Mouse (Mus musculus) forebrain, embryonic 14.5 days (tissue): ENCODE measurements around the gene Letm1. TPM values are rescaled to one million over a fixed set of nuclear protein-coding genes. Genes with fewer than 3 reads are reported as not detected.
A peak's percentile ranks its signal among the peaks of the same experiment; 100 is the strongest.

Source experiments
- ATAC-seq: fragments of 200-750 bp; cut with Nextera tagmentation; 2 replicates; pipeline ENCODE4 v1.8.0; 2017; ENCODE audit warnings: mild to moderate bottlenecking, moderate library complexity
- DNase-seq: peaks from one replicate; pipeline ENCODE4 v3.0.0-alpha.2; 2015; ENCODE audit warnings: low spot score
- H3K27ac ChIP-seq: fragments of 300-500 bp; sonication (generic); 2 replicates; pipeline ENCODE4 v1.5.1; 2014; ENCODE audit warnings: low read depth, mild to moderate bottlenecking, control low read depth, low read length, moderate library complexity
- H3K27me3 ChIP-seq: fragments of 300-500 bp; sonication (generic); replicated peaks from 2 replicates; pipeline ENCODE4 v1.6.1; 2014; ENCODE audit warnings: low read length, control low read depth, mixed read lengths; ENCODE audit not compliant: control insufficient read depth, insufficient read depth
- H3K36me3 ChIP-seq: fragments of 300-500 bp; sonication (generic); 2 replicates; pipeline ENCODE4 v1.6.1; 2014; ENCODE audit warnings: low read length, control low read depth; ENCODE audit not compliant: control insufficient read depth, insufficient read depth
- H3K4me1 ChIP-seq: fragments of 300-500 bp; sonication (generic); 2 replicates; pipeline ENCODE4 v1.6.1; 2014; ENCODE audit warnings: antibody characterized with exemption, low read length, control low read depth; ENCODE audit not compliant: control insufficient read depth, insufficient read depth
- H3K4me2 ChIP-seq: fragments of 300-500 bp; sonication (generic); 2 replicates; pipeline ENCODE4 v1.6.1; 2014; ENCODE audit warnings: mild to moderate bottlenecking, control low read depth, low read length
- H3K4me3 ChIP-seq: fragments of 300-500 bp; sonication (generic); 2 replicates; pipeline ENCODE4 v1.5.1; 2014; ENCODE audit warnings: low read depth, low read length, control low read depth
- H3K9ac ChIP-seq: fragments of 300-500 bp; sonication (generic); 2 replicates; pipeline ENCODE4 v1.6.1; 2014; ENCODE audit warnings: mild to moderate bottlenecking, low read length, control low read depth, moderate library complexity
- H3K9me3 ChIP-seq: fragments of 300-500 bp; sonication (generic); replicated peaks from 2 replicates; pipeline ENCODE4 v1.6.1; 2016; ENCODE audit warnings: low read length, control low read depth, mixed read lengths; ENCODE audit not compliant: control insufficient read depth
- WGBS: fragments of 180-500 bp; shearing (Covaris S2); extraction: QIAGEN DNeasy Blood & Tissue Kit; methylation state at CpG from one replicate; pipeline ENCODE4 v1.1.7; 2014; 5-methylcytosine and 5-hydroxymethylcytosine counted together
- polyA plus RNA-seq: library from polyadenylated mRNA; unstranded; fragments of >200 nt; fragmentation: Nextera tagmentation; extraction: Ambion mirVana; gene quantifications from 2 replicates; pipeline ENCODE4 v1.2.1, GENCODE M21; 2014

Letm1 gene
- polyA plus RNA-seq, 1 experiment from 2014 or later, result 50.4 TPM

- Histone ChIP-seq H3K9me3 (no peaks in the 10 kb centered on the region), H3K4me1 (peaks cover 60% of the 10 kb centered on the region), H3K27ac (peak overlapping the region; percentile 45; the same call in 1 of the 2 replicates), H3K4me2 (no peak overlapping the region), H3K9ac (no peak overlapping the region), H3K4me3 (no peak overlapping the region), H3K27me3 (no peaks in the 10 kb centered on the region), H3K36me3 (no peaks in the 10 kb centered on the region)
- no peak for DNase-seq
- WGBS, result 34% methylated on average over 5 of the region's 5 CpGs
- no peak for ATAC-seq
These were observed 86.2 kb downstream of the Letm1 start for GRCm38 (mm10) chr5:33696430-33696829.

- Histone ChIP-seq H3K36me3 (no peaks in the 10 kb centered on the region), H3K4me3 (peak overlapping the region; percentile 43), H3K9me3 (no peaks in the 10 kb centered on the region), H3K4me2 (peak overlapping the region; percentile 83), H3K9ac (peak overlapping the region; percentile 65), H3K27me3 (no peaks in the 10 kb centered on the region), H3K27ac (peak overlapping the region; percentile 90), H3K4me1 (peaks cover 62% of the 10 kb centered on the region)
- ATAC-seq, result no peak; the same call in 1 of the 2 replicates
- DNase-seq, result no peak
- WGBS, result under 1% methylated on average over 22 of the region's 24 CpGs
These were observed 86.9 kb downstream of the Letm1 start for GRCm38 (mm10) chr5:33695718-33696121.

DNA sequence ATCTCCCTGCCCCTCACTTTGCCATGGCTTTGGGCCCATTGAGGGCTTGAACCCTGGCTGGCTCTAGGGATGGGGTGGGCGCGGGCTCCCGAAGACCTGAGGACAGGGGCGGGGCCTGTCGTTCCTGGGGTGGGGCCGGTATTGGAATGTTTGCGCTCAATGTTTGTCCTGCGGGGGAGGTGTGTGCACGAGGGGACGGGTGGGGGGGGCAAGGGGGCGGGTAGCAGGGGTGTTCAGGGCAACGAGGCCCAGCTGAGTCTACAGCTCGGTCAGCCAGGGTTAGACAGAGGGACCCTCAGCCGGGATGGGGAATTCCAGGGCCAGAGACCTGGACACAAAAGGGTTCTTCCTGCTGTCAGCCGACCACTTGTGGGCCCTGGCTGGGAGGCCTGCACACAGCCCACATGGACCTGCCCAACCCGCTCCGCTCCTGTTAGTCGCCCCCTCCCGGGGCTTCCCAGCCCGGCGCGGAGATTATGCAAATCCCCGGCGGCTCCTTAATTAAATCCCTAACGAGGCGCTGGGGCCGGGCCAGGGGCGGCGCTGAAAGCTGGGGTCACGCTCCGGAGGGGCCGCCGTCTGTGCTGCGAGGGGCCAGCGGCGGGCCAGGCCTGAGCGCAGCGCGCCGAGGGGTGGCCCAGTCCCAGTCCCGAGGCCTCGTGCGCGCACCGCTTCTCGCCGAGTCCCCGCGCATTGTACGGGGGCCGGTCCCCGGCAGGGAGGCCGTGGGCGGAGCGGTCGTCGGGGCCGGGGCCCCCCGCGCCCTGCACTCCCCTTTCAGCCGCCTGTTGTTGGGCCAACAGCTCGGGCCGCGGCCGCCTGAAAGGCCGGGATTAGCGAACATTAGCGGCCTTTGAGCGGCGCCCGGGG is 87.5 kb downstream of the Letm1 start:
- no peaks in the 10 kb centered on the region for H3K9me3 ChIP-seq
- peak; percentile 81 for ATAC-seq
- H3K4me1 ChIP-seq, result peaks cover 62% of the 10 kb centered on the region
- DNase-seq, result peak; percentile 91
- peak overlapping the region; percentile 65 for H3K9ac ChIP-seq
- peak overlapping the region; percentile 83 for H3K4me2 ChIP-seq
- H3K27me3 ChIP-seq, result no peaks in the 10 kb centered on the region
- H3K36me3 ChIP-seq, result no peaks in the 10 kb centered on the region
- peak overlapping the region; percentile 43 for H3K4me3 ChIP-seq
- under 1% methylated on average over 70 of the region's 71 CpGs for WGBS
- H3K27ac ChIP-seq, result peak overlapping the region; percentile 90

GRCm38 (mm10) chr5:33694461-33694847 is 88.2 kb downstream of the Letm1 start:
- Histone ChIP-seq H3K4me1 (peaks cover 62% of the 10 kb centered on the region), H3K27ac (peak overlapping the region; percentile 90), H3K9me3 (no peaks in the 10 kb centered on the region), H3K36me3 (no peaks in the 10 kb centered on the region), H3K27me3 (no peaks in the 10 kb centered on the region), H3K9ac (no peak overlapping the region), H3K4me2 (peak overlapping the region; percentile 83), H3K4me3 (no peak overlapping the region)
- 28% methylated on average over 9 of the region's 9 CpGs for WGBS
- DNase-seq, result no peak
- no peak for ATAC-seq

- DNase-seq (peak; percentile 72), ATAC-seq (0 out of 2 replicates have a peak, but pooled peaks have one; percentile 3)
- no peaks in the 10 kb centered on the region for H3K9me3 ChIP-seq
- H3K9ac ChIP-seq, result peak overlapping the region; percentile 41
- H3K27me3 ChIP-seq, result no peaks in the 10 kb centered on the region
- WGBS, result 2% methylated on average over 24 of the region's 24 CpGs
- peak overlapping the region; percentile 9; the same call in 1 of the 2 replicates for H3K4me2 ChIP-seq
- H3K36me3 ChIP-seq, result no peaks in the 10 kb centered on the region
- peak overlapping the region; percentile 86 for H3K27ac ChIP-seq
- peaks cover 67% of the 10 kb centered on the region for H3K4me1 ChIP-seq
- H3K4me3 ChIP-seq, result no peak overlapping the region
These were observed 90.2 kb downstream of the Letm1 start for GRCm38 (mm10) chr5:33692393-33692792.

DNA sequence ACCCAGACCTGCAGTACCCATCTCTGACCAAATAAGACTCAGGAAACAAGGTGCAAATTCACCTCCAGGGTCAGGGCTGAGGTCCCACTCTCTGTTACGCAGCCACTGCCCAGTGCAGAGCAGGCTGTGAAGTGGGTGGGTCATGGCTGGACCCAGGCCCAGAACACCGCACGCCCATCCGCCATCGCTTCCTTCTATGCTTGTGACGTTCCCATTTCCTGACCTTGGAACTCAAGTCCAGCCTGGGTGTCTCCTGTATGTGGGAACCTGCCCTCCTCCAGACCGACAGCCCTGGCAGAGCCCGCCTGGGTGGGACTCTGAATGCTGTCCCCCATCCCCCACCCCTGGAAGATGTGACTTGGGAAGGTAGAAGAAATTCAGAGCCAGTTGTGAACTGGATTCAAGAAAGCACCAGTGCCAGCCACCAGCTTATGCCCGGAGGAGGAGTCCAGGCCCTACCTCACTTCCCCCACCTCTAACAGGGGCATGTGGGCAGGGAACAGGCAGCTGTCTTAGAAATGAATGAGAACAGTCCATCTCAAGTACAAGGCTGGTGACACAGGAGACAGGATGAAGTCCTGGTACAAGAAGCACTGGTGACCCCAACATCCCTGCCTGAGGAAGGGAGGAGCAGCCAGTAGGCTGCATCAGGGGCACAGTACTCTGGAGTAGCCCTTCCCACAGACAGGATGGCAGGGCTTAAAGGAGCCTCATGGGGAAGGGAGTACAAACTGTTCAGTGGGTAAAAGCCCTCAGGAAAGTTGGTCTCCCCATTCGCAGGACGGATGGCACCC is 92.6 kb downstream of the Letm1 start:
- H3K4me1 ChIP-seq, result peaks cover 50% of the 10 kb centered on the region
- peak overlapping the region; percentile 86 for H3K27ac ChIP-seq
- DNase-seq, result peak; percentile 39
- H3K4me2 ChIP-seq, result peak overlapping the region; percentile 28
- no peaks in the 10 kb centered on the region for H3K27me3 ChIP-seq
- H3K9ac ChIP-seq, result peak overlapping the region; percentile 51
- WGBS, result 41% methylated on average over 11 of the region's 11 CpGs
- H3K4me3 ChIP-seq, result no peak overlapping the region
- H3K9me3 ChIP-seq, result no peaks in the 10 kb centered on the region
- no peak; the same call in 1 of the 2 replicates for ATAC-seq
- H3K36me3 ChIP-seq, result no peaks in the 10 kb centered on the region

Other genes with a start within 250 kb of the Letm1 start
- gene Fam53a, start 153.2 kb downstream of the Letm1 start, polyA plus RNA-seq, result 46.3 and 46.9 TPM in 2 replicates
- 0.45 and 0.48 TPM in 2 replicates for gene Gm9903, start 152.9 kb downstream of the Letm1 start, polyA plus RNA-seq
- 154 and 159 TPM in 2 replicates for gene Slbp, start 130.2 kb downstream of the Letm1 start, polyA plus RNA-seq
- gene Tacc3, start 124.7 kb downstream of the Letm1 start, polyA plus RNA-seq, result 94.5 and 98.2 TPM in 2 replicates
- gene Tmem129, start 124.4 kb downstream of the Letm1 start, polyA plus RNA-seq, result 35.8 and 39.5 TPM in 2 replicates
- 27.5 and 30.8 TPM in 2 replicates for gene Fgfr3, start 61.1 kb downstream of the Letm1 start, polyA plus RNA-seq
- gene Nsd2, start 37.9 kb upstream of the Letm1 start, polyA plus RNA-seq, result 78.7 and 86.6 TPM in 2 replicates
- 38.0 and 45.5 TPM in 2 replicates for gene Nelfa, start 153.6 kb upstream of the Letm1 start, polyA plus RNA-seq
- gene Gm1673, start 200.6 kb upstream of the Letm1 start, polyA plus RNA-seq, result 424 and 498 TPM in 2 replicates
- 2.5 and 2.7 TPM in 2 replicates for gene Nat8l, start 213.2 kb upstream of the Letm1 start, polyA plus RNA-seq